Mouse (Mus musculus): ENCODE results near the gene Dlx6.

Dlx6 gene

GRCm38 (mm10) chr6:6859950-6860410 lies 3.2 kb upstream of the Dlx6 start:
- no peak for DNase-seq (ENCODE audit: low spot score in 2 of 2)

- DNase-seq (ENCODE audit: low spot score in 2 of 2), result no peak
These were observed 2.6 kb upstream of the Dlx6 start for GRCm38 (mm10) chr6:6860411-6861085.

- DNase-seq (ENCODE audit: low spot score in 2 of 2), result no peak
These were observed 1.9 kb upstream of the Dlx6 start for GRCm38 (mm10) chr6:6861086-6861797.

GRCm38 (mm10) chr6:6861798-6862428 lies 1.2 kb upstream of the Dlx6 start:
- DNase-seq (ENCODE audit: low spot score in 2 of 2), result no peak

GRCm38 (mm10) chr6:6862611-6863010 lies 523 bp upstream of the Dlx6 start:
- no peak for DNase-seq (ENCODE audit: low spot score in 2 of 2)

- DNase-seq (ENCODE audit: low spot score in 2 of 2), result no peak
These were observed 821 bp downstream of the Dlx6 start for GRCm38 (mm10) chr6:6863955-6864354.

- DNase-seq (ENCODE audit: low spot score in 2 of 2), result no peak
These were observed 1.6 kb downstream of the Dlx6 start for GRCm38 (mm10) chr6:6864441-6865440.

GRCm38 (mm10) chr6:6867031-6867430 lies 3.9 kb downstream of the Dlx6 start:
- DNase-seq (ENCODE audit: low spot score in 2 of 2), result no peak

GRCm38 (mm10) chr6:6869041-6869685 lies 6.0 kb downstream of the Dlx6 start:
- DNase-seq (ENCODE audit: low spot score in 2 of 2), result no peak

GRCm38 (mm10) chr6:6869961-6870800 lies 7.0 kb downstream of the Dlx6 start:
- DNase-seq (ENCODE audit: low spot score in 2 of 2), result no peak

GRCm38 (mm10) chr6:6870876-6871420 lies 7.8 kb downstream of the Dlx6 start:
- DNase-seq (ENCODE audit: low spot score in 2 of 2), result no peak

- no peak for DNase-seq (ENCODE audit: low spot score in 2 of 2)
These were observed 8.6 kb downstream of the Dlx6 start for GRCm38 (mm10) chr6:6871692-6872091.

GRCm38 (mm10) chr6:6872873-6873272 lies 9.7 kb downstream of the Dlx6 start:
- DNase-seq (ENCODE audit: low spot score in 2 of 2), result no peak

- no peak for DNase-seq (ENCODE audit: low spot score in 2 of 2)
These were observed 10.4 kb downstream of the Dlx6 start for GRCm38 (mm10) chr6:6873476-6874072.

GRCm38 (mm10) chr6:6874073-6874771 lies 11.1 kb downstream of the Dlx6 start:
- no peak for DNase-seq (ENCODE audit: low spot score in 2 of 2)

GRCm38 (mm10) chr6:6875136-6875535 lies 12.0 kb downstream of the Dlx6 start:
- DNase-seq (ENCODE audit: low spot score in 2 of 2), result no peak

GRCm38 (mm10) chr6:6875676-6876075 lies 12.5 kb downstream of the Dlx6 start:
- DNase-seq (ENCODE audit: low spot score in 2 of 2), result no peak

- DNase-seq (ENCODE audit: low spot score in 2 of 2), result no peak
These were observed 13.1 kb downstream of the Dlx6 start for GRCm38 (mm10) chr6:6876231-6876630.

GRCm38 (mm10) chr6:6876731-6877130 lies 13.6 kb downstream of the Dlx6 start:
- no peak for DNase-seq (ENCODE audit: low spot score in 2 of 2)
